Mouse (Mus musculus) erythroid progenitor cell, adult 5-6 weeks (primary cell): Measurements from ENCODE around the gene Hypk. TPM values are rescaled to one million over a fixed set of nuclear protein-coding genes. Genes with fewer than 3 reads are reported as not detected.
"Not testable (repeated sequence)": the region's sequence is repeated elsewhere in the genome, so short reads cannot be mapped to it uniquely, and the experiment has no call there.

Experiments
- ATAC-seq: replicated peaks from 2 replicates; pipeline ENCODE4 v1.8.0; 2016; ENCODE audit warnings: moderate number of reproducible peaks, mild to moderate bottlenecking, moderate TSS enrichment, inconsistent platforms; ENCODE audit not compliant: poor library complexity, low FRiP score, severe bottlenecking
- total RNA-seq, 2 experiments: library from RNA; stranded (forward) in 1 of 2; stranded (reverse) in 1 of 2; fragments of 150-400 nt in 1 of 2; fragments of 186-747, 209-891 nt in 1 of 2; gene quantifications; 2 replicates each; pipeline versions ENCODE4 v1.2.3 to v1.2.4; 2015 to 2017; ENCODE audit warnings: low replicate concordance in 2 of 2

Hypk gene
- total RNA-seq, 2 experiments from 2014 or later = 53.4 to 64.1 TPM

- ATAC-seq = no peak
Observed at GRCm38 (mm10) chr2:121483576-121483975, 30.5 kb downstream of the Hypk start.

- ATAC-seq = not testable (repeated sequence)
Observed at GRCm38 (mm10) chr2:121484403-121484802, 31.3 kb downstream of the Hypk start.

- not testable (repeated sequence) for ATAC-seq
Observed at GRCm38 (mm10) chr2:121501550-121501949, 48.5 kb downstream of the Hypk start.

- ATAC-seq = peak; percentile 94
Observed at GRCm38 (mm10) chr2:121505942-121506882, 53.1 kb downstream of the Hypk start, which contains the start of the genes Mfap1a and Wdr76. TSS of gene Mfap1a (minus strand) at chr2:121506665. TSS of gene Wdr76 (plus strand) at chr2:121506723.

GRCm38 (mm10) chr2:121507173-121507950 lies 54.3 kb downstream of the Hypk start:
- no peak for ATAC-seq

- ATAC-seq = no peak
Observed at GRCm38 (mm10) chr2:121507951-121508330, 54.9 kb downstream of the Hypk start.

Other genes with a start within 250 kb of the Hypk start
- 42.8 and 53.0 TPM in 2 replicates for gene Trp53bp1, start 181.9 kb upstream of the Hypk start, total RNA-seq (2015; ENCODE audit: low replicate concordance)
- 78.3 and 98.6 TPM in 2 replicates for gene Trp53bp1, start 181.9 kb upstream of the Hypk start, total RNA-seq (2017; ENCODE audit: low replicate concordance)
- 0.36 TPM in 1 of 2 replicates, not detected in the other for gene Map1a, start 163.7 kb upstream of the Hypk start, total RNA-seq (2015; ENCODE audit: low replicate concordance)
- gene Map1a, start 163.7 kb upstream of the Hypk start, total RNA-seq (2017; ENCODE audit: low replicate concordance) = 0.64 and 0.83 TPM in 2 replicates
- gene Ppip5k1, start 97.9 kb upstream of the Hypk start, total RNA-seq (2015; ENCODE audit: low replicate concordance) = 12.6 and 19.3 TPM in 2 replicates
- gene Ppip5k1, start 97.9 kb upstream of the Hypk start, total RNA-seq (2017; ENCODE audit: low replicate concordance) = 18.6 and 24.6 TPM in 2 replicates
- gene Ckmt1, start 95.6 kb upstream of the Hypk start, total RNA-seq (2015; ENCODE audit: low replicate concordance) = not detected in 2 replicates
- not detected in 2 replicates for gene Ckmt1, start 95.6 kb upstream of the Hypk start, total RNA-seq (2017; ENCODE audit: low replicate concordance)
- gene Strc, start 66.1 kb upstream of the Hypk start, total RNA-seq (2015; ENCODE audit: low replicate concordance) = 0.36 TPM in 1 of 2 replicates, not detected in the other
- not detected in 2 replicates for gene Strc, start 66.1 kb upstream of the Hypk start, total RNA-seq (2017; ENCODE audit: low replicate concordance)
- gene Pdia3, start 39.5 kb upstream of the Hypk start, total RNA-seq (2015; ENCODE audit: low replicate concordance) = 95.9 and 112 TPM in 2 replicates
- 73.1 and 88.2 TPM in 2 replicates for gene Pdia3, start 39.5 kb upstream of the Hypk start, total RNA-seq (2017; ENCODE audit: low replicate concordance)
- gene Catsper2, start 39.5 kb upstream of the Hypk start, total RNA-seq (2015; ENCODE audit: low replicate concordance) = not detected in 2 replicates
- not detected in 2 replicates for gene Catsper2, start 39.5 kb upstream of the Hypk start, total RNA-seq (2017; ENCODE audit: low replicate concordance)
- 1.4 TPM in 1 of 2 replicates, not detected in the other for gene Ell3, start 9.0 kb upstream of the Hypk start, total RNA-seq (2015; ENCODE audit: low replicate concordance)
- gene Ell3, start 9.0 kb upstream of the Hypk start, total RNA-seq (2017; ENCODE audit: low replicate concordance) = not detected in 2 replicates
- 89.4 and 100 TPM in 2 replicates for gene Serf2, start 4.1 kb upstream of the Hypk start, total RNA-seq (2015; ENCODE audit: low replicate concordance)
- 55.3 and 77.3 TPM in 2 replicates for gene Serf2, start 4.1 kb upstream of the Hypk start, total RNA-seq (2017; ENCODE audit: low replicate concordance)
- not detected in 2 replicates for gene Serinc4, start 3.5 kb downstream of the Hypk start, total RNA-seq (2015; ENCODE audit: low replicate concordance)
- 8.6 TPM in 1 of 2 replicates, not detected in the other for gene Serinc4, start 3.5 kb downstream of the Hypk start, total RNA-seq (2017; ENCODE audit: low replicate concordance)
- 23.4 and 25.6 TPM in 2 replicates for gene Mfap1b, start 20.8 kb downstream of the Hypk start, total RNA-seq (2015; ENCODE audit: low replicate concordance)
- 19.3 and 32.9 TPM in 2 replicates for gene Mfap1b, start 20.8 kb downstream of the Hypk start, total RNA-seq (2017; ENCODE audit: low replicate concordance)
- gene Mfap1a, start 53.4 kb downstream of the Hypk start, total RNA-seq (2015; ENCODE audit: low replicate concordance) = 22.2 and 28.8 TPM in 2 replicates
- 21.1 and 42.5 TPM in 2 replicates for gene Mfap1a, start 53.4 kb downstream of the Hypk start, total RNA-seq (2017; ENCODE audit: low replicate concordance)
- gene Wdr76, start 53.4 kb downstream of the Hypk start, total RNA-seq (2015; ENCODE audit: low replicate concordance) = 34.2 and 39.0 TPM in 2 replicates
- gene Wdr76, start 53.4 kb downstream of the Hypk start, total RNA-seq (2017; ENCODE audit: low replicate concordance) = 35.3 and 44.8 TPM in 2 replicates